Mouse (Mus musculus) megakaryocyte, embryonic 14.5 days (primary cell): ENCODE results near the gene Adssl1.

Experiments
- FLI1 ChIP-seq: IDR thresholded peaks from 2 replicates; pipeline ENCODE4 v1.6.1; 2012; ENCODE audit warnings: low read length, inconsistent platforms, mixed read lengths
- GATA1 ChIP-seq: IDR thresholded peaks from 3 replicates; pipeline ENCODE4 v1.6.1; 2012; ENCODE audit warnings: mixed read lengths, low read length, inconsistent platforms, borderline replicate concordance

DNA sequence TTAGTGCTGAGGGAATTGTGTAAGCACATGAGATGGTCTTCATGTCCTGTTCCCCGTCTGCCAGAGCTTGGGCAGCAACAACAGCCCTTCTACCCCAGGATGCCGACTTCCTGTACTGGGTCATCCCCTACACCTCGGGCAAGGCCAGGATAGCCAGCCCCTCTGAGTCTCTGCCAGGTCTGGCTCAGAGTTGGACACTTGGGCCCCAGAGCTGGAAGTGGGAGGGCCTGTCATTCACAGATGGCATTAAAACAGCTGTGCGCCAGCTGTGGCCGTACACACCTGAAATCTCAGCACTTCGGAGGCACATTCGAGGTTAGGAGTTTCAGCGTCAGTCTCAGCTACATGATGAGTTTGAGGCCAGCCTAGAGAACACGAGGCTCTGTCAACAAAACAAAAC lies 23.4 kb upstream of the Adssl1 start:
- TF ChIP-seq GATA1 (no peak), FLI1 (no peak)
